Mouse (Mus musculus): ENCODE results near the gene Pkd1. TPM values are rescaled to one million over a fixed set of nuclear protein-coding genes. Genes with fewer than 3 reads are reported as not detected.

The Pkd1 gene
- total RNA-seq, 4 experiments from 2014 or later, result 58.5 to 88.8 (median 71.0) TPM

DNA sequence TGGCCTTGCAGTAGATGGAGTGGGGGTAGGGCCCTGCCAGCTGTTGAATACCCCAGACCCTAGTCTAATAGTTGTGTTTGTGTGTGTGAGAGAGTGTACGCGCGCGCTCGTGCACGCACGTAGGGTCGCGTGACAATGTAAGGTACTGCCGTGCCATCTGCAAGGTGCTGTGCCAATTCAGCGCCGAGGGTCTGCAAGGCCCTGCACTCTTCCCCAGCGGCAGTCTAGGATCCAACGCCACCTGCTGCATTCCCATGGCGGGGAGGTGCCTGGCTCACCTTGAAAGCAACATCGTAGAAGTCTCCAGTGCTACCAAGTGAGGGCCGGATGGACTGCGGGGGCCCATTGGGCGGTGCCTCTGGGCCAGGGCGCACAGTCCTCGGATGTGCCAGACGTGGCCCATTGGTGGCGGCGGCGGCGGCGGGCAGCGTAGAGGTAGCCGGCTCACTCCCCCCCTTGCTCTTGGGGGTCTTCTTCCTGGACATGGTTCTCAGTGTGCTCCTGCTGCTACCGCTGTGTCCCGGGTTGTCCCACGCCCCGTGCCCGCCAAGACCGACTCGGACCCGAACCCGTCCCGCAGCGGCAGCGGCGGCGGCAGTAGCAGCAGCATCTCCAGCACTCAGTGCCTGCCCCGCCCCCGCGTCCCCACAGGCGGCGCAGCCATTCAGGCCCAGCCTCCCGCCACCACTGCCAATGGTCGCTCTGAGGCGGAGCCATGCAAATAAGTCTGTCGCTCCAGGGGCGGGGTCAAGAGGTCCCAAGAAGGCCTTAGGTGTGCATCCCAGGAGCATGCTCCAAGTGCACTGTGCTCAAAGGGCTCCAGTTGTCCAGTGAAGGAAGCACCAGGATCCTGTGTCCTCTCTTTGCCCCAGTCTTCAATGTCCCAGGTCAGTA is 16.3 kb upstream of the Pkd1 start:
- peak; percentile 86 for DNase-seq

DNA sequence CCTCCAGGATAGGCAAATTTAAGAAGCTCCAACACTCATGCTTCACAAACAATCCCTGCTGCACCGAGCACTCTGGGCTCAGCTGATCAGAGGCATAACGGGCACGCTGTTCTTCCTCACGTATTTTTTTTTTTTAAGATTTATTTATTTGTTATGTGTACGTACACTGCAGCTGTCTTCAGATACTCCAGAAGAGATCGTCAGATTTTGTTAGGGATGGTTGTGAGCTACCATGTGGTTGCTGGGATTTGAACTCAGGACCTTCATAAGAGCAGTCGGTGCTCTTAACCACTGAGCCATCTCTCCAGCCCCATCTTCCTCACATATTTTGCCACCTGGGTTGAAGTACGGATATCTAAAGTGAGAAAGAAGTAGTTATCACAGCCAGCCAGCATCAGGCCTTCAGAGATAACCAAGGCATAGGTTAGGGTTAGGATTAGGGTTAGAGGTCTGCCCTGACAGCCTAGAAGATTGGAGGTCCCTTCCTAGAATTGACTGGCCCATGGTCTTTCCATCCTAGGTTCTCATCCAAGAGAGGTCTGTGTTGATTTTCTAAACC is 15.4 kb upstream of the Pkd1 start, which contains the start of gene Rab26:
Rab26 (minus strand) TSS at position 51 of the 559 bp plus-strand sequence.
- no peak for DNase-seq

DNA sequence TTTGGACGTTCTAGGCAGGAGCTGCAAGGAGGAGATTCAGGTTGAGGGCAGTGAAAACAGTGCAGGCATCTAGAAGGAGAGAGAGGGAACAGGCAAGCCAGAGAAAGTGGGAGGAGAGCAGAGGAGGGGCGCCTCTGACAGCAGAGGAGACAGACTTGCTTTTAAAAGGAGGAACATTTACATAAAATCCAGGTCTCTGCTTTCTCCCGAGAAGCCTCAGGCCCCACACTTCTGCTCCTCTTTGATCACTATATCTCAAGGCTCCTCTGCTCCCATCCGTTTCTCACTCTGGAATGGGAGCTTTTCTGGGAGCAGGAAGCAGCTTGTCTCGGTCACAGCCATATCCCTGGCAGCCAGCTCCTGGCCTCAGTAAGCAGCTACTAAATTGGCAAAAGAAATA is 14.3 kb upstream of the Pkd1 start:
- DNase-seq, result no peak

DNA sequence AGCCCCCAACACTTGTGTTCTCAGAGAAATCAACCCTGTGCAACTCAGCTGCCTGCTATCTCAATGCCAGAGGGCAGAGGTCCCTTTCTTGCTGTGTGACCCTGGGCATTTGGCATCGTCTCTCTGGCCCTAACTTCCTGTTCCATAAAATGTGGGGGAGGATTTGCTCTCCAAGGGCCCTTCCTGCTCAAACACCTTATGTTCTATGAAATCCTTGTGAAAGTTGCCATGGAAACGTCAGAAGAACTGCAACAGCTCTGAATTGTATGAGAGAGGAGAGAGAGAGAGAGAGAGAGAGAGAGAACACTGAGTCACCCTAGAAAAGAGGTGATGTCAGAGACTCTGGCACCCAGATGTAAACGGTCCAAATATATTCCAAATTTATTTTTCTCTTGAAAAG is 12.1 kb upstream of the Pkd1 start:
- DNase-seq, result no peak

DNA sequence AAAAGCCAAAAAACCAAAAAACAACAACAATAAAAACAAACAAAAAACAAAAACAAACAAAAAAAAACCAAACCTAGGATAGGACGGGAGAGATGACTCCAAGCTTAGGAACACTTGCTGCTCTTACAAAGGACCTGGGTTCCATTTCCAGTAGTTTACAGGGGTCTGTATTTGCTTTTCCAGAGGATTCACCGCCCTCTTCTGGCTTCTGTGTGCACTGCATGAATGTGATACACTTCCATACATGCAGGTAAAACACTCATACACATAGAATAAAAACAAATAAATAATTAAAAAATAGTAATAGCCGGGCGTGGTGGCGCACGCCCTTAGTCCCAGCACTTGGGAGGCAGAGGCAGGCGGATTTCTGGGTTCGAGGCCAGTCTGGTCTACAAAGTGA is 10.7 kb upstream of the Pkd1 start:
- no peak for DNase-seq

DNA sequence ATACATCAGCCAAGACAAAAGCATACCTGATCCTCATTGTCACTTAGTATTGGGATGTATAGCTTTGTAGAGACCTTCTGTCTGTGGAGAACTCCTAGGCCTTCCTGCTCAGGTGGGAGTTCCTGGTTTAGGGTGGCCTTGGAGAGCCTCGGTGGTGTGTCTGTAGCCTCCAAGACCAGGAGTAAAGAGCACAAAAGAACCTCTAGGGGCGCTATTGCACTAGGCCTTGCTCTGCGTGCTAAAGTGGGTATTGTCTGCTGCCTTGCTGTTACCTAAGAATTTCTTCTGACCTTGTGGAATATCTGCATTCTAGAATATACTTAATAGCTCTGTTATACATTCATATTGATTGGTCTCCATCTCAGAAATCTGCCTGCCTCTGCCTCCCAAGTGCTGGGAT is 9.3 kb upstream of the Pkd1 start:
- DNase-seq, result no peak

DNA sequence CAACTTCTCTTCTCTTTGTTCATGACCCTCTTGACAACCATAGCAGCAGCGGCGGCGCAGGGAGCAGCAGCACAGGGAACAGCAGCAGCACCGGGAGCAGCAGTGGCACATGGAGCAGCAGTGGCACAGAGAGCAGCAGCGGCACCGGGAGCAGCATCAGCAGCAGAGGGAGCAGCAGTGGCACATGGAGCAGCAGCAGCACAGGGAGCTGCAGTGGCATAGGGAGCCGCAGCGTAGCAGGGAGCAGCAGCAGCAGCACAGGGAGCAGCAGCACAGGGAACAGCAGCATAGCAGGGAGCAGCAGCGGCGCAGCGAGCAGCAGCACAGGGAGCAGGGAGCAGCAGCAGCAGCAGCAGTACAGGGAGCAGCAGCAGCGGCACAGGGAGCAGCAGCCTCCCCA is 5.0 kb upstream of the Pkd1 start:
- no peak for DNase-seq

DNA sequence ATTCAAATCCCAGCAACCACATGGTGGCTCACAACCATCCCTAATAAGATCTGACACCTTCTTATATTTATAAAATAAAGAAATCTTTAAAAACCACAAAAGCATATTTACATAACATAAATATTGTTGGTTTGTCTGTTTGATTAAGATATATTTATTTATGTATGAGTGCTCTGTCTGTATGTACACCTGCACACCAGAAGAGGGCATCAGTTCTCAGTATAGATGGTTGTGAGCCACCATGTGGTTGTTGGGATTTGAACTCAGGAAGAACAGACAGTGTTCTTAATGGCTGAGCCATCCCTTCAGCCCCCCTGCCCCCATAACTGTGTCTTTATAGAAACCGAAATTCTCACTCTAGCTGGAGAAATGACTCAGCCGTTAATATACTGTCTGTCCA is 4.4 kb upstream of the Pkd1 start:
- no peak for DNase-seq

DNA sequence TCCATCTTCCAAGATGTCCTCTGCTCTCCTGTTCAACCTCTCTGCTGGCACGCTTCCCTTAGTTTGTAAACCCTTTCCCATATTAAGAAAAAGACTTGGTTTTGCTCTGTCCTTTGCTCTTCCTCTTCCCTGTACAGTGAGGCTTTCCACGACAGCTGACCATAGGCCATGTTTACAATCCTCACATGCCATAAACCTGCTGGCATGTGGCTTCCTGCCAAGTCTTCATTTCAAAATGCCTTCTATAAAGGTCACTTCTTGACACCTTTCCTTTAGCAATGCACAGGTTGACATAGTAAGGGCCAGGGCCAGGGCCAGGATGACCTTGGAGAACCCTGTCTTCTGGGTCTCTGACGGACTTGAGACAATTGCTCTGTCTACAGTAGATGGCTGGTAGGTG is 3.4 kb upstream of the Pkd1 start:
- DNase-seq, result no peak

DNA sequence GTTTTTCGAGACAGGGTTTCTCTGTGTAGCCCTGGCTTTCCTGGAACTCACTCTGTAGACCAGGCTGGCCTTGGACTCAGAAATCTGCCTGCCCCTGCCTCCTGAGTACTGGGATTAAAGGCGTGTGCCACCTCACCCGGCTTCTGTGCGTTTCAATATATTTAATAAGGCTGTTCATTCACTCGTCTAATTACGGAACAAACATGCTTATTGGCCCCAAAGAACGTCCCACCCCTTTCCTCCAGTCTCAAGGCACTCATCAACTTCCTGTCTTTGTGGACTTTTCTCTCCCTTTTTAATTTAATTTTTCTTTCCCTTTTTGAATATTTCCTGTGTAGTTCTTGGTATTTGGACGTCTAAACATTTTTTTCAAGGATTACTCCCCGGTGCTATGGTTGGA is 1.2 kb upstream of the Pkd1 start:
- DNase-seq, result no peak

DNA sequence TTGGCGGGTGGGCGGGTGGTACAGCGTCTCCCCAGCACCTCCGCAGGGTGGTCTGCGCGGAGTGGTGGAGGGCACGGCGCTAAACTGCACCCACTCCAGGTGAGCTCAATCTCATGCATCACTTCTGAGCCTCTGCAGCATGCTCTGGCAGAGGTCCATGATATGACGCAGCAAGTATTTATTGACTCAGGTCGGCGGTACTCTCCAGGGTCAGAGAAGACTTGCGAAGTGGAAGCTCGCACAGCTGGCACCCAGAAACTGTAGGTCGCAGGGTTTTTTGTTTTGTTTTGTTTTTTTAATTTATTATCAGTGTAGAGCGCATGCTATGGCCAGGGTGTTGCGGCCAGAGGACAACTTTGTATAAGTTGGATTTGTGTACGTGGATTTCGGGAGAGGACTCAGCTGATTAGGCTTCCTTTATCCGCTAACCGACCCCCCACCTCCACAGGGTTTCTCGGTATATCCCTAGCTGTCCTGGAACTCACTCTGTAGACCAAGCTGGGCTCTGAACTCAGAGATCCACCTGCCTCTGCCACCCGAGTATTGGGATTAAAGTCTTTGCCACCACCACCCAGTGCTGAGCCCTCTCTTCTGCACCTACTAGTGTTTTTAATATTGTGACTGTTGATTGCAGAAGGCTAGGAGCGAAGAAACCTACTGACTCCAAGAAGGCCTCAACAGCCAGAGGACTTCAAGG is 565 bp upstream of the Pkd1 start:
- DNase-seq, result peak; percentile 77

DNA sequence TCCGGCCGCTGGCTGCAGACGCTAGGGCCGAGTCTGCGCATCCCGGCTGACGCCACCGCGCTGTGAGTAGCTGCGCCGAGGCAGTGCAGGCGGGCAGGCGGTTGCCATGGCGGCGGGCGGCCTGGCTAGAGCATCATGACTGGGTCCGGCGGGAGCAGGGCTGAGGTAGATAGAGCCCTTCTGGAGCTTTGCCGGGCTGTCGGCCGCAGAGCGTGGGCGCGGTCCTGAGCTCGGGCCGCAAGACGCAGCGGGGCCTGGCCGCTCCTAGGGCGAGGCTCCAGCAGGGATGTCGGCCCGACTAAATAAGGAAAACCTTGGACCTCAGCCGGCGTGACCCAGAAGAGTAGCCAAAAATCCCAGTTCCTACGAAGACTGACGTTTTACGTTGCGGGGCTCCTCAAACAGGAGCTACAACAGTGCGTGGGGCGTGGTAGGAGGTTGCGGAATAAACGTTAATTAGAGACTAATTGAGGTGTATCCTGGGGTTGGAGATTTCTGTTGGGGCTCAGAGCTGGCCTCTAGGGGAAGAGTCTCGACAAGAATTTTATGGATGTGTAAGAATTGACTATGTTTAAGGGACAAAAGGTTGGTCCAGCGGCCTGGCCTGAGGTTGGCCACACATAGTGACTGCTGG is 899 bp downstream of the Pkd1 start:
- peak; percentile 76 for DNase-seq

DNA sequence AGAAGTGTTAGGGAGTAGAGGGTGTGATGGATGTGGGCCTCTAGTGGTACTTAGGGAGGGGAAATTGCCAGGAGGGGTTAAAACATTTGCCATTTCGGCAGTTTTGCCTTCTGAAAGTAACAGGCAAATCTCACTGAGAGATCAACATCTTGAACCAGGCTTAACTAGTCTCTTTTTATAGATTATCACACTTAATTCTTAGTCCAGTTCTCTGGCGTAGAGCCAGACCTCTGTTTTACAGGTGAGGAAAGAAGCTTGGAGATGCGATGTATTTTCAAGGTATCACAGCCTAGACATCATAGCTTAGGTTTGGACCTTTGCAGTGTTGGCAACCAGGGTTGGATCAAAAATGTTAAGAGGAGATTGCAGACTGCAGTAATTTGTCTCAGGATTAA is 1.4 kb downstream of the Pkd1 start:
- no peak for DNase-seq

DNA sequence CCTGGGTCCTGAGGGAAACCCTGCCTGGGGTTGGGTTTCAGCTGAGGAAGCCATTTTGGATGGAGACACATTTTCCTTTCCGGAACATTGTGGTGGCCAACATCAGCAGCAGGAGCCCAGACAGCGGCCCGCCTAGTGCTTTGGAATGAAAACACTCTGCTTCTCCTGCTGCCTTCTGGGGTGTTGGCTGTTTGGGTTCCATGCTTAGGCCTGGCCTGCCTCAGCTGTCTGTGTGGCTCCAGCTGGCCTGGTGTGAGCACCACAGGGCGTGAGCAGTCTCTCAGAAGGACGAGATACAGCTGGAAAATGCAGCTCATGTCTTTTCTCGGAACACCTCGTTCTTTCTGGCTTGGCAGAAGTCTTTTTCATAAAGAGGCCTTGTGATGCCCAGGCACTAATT is 7.5 kb downstream of the Pkd1 start:
- no peak for DNase-seq

DNA sequence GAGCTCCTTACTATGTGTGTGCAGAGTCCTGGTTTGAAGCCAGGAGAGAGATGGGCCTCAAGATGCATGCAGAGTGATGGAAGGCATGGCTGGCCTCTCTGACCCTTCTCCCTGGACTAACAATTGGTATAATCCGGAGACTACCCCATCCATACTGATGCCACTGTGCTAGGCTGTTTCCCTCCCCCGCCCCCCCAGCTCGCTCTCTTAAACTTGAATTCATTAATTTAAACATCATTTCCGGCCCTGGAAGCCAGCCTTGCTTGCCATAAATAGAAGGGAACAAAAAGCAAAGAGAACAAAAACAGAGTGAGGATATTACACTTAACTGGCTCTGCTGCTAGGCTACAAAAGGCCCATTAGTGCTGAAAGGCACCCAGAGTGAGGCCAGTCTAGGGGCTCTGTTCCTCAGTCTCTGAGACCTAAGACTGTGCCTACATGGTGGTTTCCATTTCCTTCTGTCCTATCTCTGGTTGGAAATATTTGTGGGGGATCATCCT is 9.0 kb downstream of the Pkd1 start:
- DNase-seq, result no peak

DNA sequence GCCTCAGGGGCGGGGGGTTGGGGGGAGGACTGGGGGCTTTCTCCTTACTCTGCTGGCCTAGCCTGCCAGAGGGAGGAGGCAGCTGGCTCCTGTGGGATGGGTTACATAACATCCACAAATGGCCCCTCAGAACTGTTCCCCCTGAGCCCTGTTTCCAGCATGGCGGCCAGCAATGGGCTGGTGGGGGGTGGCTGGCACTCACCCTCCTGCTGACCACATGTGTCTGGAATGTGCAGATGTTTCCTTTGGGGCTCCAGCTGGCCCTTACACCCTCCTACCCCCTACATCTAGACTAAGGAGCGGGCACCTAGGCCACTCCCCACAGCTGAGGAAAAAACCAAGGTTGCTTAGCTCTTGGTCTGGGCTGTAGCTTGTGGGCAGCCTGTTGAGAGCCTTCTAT is 9.5 kb downstream of the Pkd1 start:
- DNase-seq, result no peak

DNA sequence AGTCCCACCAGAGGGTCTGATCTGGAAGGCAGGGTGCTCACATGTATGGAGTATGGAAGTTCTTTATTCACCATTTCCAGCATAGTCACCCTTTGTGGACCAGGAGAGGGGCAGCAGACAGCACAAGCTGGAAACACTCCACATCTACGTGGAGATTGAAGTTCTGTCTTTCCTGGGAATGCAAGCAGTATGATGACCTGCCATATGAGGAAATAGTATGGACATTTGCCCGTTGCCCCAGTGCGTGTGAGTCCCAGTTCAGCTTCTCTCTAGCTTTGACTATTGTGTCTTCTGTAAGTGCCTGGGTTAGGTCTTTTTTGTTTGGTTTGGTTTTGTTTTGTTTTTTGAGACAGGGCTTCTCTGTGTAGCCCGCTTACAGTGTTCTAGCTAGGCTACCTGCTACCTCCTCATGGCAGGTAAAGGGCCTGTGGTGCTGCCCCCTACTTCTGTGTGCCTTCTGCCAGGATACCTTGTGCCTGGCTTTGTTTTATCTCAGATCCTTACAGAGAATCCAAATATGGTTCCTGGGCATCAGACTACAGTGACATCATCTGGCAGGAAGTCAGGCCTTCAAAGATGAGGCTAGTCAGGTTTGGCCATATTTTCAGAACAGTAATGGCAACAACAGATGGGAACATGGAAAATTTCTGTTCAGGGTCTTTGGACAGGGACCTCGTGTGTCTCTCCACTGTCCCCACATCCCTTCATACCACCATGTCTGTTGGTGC is 10.8 kb downstream of the Pkd1 start:
- no peak for DNase-seq

DNA sequence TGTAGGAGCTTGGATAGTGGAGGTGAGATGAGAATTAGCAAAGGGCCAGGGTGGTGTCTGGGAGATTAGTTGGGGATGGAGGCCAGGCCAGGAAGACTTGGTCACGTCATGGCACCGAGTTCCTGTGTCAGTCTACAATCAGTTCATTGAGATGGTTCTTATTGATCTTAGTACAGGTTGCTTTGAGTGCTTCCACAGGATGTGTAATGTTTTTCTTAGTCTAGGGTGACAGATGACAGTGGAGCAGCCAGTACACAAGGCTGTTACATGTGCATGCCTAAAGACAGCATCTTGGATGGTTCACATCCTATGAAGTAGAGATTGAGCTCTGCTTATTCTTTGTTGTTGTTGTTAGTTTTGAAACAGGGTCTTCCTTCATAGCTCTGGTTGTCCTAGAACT is 12.0 kb downstream of the Pkd1 start:
- DNase-seq, result no peak

DNA sequence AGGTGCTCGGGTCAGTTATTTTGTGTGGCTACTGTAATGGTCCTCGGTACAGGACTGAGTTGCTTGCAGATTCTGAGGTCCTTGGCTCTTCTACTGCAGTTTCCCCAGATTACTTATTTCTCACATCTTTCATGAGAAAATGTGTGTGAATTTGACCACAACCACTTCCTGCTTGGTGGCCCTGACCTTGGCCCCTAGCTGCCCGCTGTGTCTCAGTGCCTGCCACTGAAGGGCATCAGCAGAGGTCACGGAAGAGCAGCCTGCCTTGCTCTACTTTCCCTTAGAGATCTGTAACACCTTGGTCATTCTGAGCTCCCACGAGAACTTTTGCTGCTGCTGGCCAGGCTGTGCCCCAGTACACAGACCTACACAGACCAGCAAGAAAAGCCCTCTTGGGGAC is 14.0 kb downstream of the Pkd1 start:
- no peak for DNase-seq

DNA sequence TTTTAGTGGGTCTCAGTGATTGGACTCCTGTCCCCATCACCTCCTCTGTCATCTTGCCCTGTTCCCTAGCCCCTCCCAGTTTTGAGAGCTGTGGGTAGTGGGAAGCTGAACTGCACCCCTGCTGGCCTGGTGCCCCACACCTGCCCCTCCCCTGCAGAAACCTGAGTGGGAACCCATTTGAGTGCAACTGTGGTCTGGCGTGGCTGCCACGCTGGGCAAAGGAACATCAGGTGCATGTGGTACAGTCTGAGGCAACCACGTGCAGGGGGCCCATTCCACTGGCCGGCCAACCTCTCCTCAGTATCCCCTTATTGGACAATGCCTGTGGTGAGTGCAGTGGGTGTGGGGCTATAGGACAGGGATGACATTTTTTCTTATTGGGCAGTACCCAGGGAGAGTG is 14.8 kb downstream of the Pkd1 start:
- no peak for DNase-seq

DNA sequence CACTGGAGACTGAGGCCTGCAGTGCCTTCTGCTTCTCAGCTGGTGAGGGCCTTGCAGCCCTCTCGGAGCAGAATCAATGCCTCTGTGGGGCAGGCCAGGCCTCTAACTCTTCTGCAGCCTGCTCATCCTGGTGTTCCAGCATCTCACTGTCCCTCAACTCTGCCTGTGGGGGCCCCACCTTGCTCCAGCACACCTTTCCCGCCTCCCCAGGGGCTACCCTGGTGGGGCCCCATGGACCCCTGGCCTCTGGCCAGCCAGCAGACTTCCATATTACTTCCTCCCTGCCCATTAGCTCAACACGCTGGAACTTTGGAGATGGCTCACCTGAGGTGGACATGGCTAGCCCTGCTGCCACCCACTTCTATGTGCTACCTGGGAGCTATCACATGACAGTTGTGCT is 15.5 kb downstream of the Pkd1 start:
- DNase-seq, result no peak

DNA sequence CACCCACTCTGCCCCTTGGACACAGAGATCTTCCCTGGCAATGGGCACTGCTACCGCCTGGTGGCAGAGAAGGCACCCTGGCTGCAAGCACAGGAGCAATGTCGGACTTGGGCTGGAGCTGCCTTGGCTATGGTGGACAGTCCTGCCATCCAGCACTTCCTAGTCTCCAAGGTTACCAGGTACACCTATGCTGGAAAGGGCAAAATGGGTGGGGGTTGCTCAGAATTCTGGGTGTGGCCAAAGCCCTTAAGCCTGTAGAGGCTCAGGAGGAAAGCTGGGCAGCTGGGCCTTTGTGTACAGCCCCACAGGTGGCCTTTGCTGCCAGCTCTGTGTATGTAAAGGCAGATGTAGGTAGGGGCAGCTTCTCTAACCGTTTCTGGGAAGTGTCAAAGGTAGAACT is 16.2 kb downstream of the Pkd1 start:
- no peak for DNase-seq

All from adrenal gland, adult 8-10 months (tissue).